Mouse (Mus musculus) MN1 (cell line): ENCODE measurements around the gene Slc9a5.
A peak's percentile ranks its signal among the peaks of the same experiment; 100 is the strongest.

Experiments
- DNase-seq: peaks from one replicate; pipeline ENCODE4 v3.0.0-alpha.2; 2016; ENCODE audit warnings: low spot score

Gene Slc9a5

GRCm38 (mm10) chr8:105354549-105354948 lies 5.9 kb downstream of the Slc9a5 start:
- no peak for DNase-seq

DNA sequence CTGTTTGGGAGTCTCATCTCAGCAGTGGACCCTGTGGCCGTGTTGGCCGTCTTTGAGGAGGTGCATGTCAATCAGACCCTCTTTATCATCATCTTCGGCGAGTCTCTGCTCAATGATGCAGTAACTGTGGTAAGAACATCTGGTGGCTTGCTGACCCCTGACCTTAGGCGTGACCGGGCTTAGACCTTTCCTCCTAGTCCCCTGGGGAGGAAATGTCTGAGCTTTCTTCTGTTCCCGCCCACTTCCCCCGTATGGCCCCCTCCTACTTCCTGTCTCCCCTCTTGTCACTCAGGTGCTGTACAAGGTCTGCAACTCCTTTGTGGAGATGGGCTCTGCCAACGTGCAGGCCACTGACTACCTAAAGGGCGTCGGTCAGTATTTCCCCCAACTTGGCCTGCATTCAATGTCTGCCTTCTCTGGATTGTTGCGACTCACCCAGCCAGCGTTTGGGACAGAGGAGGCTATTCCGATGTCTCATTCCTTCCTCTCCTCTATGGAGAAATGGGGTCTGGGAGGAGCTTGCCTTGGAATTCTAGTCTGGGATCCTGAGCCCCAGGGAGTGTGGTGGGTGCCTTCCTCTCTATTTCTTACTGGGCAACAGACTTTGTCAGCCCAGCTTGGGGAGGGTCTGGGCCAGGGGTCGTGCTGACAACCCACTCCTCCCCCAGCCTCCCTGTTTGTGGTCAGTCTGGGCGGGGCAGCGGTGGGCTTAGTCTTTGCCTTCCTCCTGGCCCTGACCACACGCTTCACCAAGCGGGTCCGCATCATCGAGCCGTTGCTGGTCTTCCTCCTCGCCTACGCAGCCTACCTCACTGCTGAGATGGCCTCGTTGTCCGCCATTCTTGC lies 6.8 kb downstream of the Slc9a5 start:
- no peak for DNase-seq

- DNase-seq, result no peak
Observed at GRCm38 (mm10) chr8:105356681-105357080, 8.0 kb downstream of the Slc9a5 start.

GRCm38 (mm10) chr8:105359208-105359607 lies 10.6 kb downstream of the Slc9a5 start:
- no peak for DNase-seq

- DNase-seq, result peak; percentile 88
Observed at GRCm38 (mm10) chr8:105359646-105360045, 11.0 kb downstream of the Slc9a5 start.

GRCm38 (mm10) chr8:105361751-105362702 lies 13.4 kb downstream of the Slc9a5 start:
- DNase-seq, result no peak

DNA sequence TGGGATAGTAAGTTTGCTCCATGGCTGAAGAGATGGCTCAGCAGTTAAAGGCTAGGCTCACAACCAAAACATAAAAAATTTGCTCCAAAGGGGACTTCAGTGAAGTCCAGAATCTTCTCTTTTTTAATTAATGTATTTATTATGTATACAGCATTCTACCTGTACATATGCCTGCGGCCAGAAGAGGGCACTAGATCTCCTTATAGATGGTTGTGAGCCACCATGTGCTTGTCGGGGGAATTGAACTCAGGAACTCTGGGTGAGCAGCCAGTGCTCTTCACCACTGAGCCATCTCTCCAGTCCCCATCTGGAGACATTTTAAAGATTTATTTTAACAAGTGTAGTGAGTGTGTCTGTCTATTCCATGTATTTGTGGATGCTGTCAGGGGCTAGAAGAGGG lies 18.5 kb downstream of the Slc9a5 start:
- peak; percentile 51 for DNase-seq

GRCm38 (mm10) chr8:105372473-105372872 lies 23.8 kb downstream of the Slc9a5 start:
- DNase-seq, result no peak

DNA sequence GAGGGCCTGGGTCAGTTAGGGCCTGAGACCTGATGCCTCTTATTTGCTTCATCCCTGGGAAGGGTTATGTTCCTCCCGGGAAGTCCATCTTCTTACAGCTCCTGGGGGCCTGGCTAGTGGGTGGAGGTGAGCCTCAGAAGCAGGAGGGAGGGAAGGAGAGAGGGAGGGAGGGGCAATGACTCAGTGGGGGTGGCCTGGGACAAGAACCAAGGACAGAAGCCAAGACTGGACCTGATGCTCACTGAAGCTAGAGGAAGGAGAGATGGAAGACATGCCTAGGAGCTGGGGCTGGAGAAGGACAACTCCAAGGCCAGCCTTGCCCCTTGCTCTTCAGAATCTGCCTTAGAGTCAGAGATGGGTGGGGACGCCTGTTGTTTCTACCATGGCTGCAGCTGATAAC lies 24.4 kb downstream of the Slc9a5 start, which contains the start of gene Plekhg4:
TSS of gene Plekhg4 (plus strand) at position 243 of the 400 bp plus-strand sequence.
- no peak for DNase-seq

- no peak for DNase-seq
Observed at GRCm38 (mm10) chr8:105374513-105374966, 25.9 kb downstream of the Slc9a5 start.

- peak; percentile 72 for DNase-seq
Observed at GRCm38 (mm10) chr8:105378673-105379072, 30.0 kb downstream of the Slc9a5 start.

- no peak for DNase-seq
Observed at GRCm38 (mm10) chr8:105380308-105380707, 31.7 kb downstream of the Slc9a5 start.

GRCm38 (mm10) chr8:105384070-105384469 lies 35.4 kb downstream of the Slc9a5 start:
- DNase-seq, result no peak

GRCm38 (mm10) chr8:105387151-105387550 lies 38.5 kb downstream of the Slc9a5 start:
- no peak for DNase-seq

- no peak for DNase-seq
Observed at GRCm38 (mm10) chr8:105389096-105389495, 40.5 kb downstream of the Slc9a5 start.

- DNase-seq, result no peak
Observed at GRCm38 (mm10) chr8:105393089-105393787, 44.6 kb downstream of the Slc9a5 start.

DNA sequence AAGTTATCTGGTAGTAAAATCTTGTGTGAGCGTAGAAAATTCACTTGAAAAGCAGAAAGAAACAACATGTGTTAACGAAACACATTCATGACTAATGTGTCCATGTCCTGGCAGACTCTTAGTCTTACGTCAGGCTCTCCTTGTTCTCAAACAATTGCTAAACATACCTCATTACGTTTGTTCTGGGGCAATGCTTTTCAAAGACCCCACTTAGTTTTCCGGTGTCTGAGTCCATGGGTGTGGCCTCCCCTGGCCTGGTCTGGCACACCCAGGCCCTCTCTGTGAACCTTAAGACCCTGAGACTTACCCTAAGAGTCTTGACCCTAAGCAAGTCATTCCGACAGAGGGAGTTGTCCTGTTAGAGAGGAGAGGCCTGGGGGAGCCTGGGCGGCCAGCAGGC lies 45.3 kb downstream of the Slc9a5 start:
- DNase-seq, result no peak

DNA sequence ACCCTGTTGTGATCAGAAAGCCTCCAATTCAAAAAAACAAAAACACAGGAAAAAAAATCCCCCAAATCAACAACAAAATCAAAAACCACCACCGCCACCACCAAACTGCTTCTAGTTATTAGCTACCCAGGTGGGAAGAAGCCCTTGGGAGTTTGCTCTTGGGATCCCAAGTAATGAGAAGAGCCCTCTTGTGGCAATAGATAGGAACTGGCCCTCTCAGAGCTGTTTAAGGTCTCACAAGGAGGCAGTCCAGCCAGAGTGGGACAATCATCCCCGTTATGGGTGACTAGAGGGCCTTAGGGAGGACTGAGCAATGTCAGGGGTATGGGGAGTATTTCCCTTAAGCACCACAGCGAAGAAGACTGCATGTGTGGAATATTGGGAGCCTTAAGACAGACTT lies 49.1 kb downstream of the Slc9a5 start:
- peak; percentile 59 for DNase-seq

GRCm38 (mm10) chr8:105400016-105400415 lies 51.4 kb downstream of the Slc9a5 start:
- no peak for DNase-seq

- DNase-seq, result no peak
Observed at GRCm38 (mm10) chr8:105403467-105403866, 54.8 kb downstream of the Slc9a5 start.

DNA sequence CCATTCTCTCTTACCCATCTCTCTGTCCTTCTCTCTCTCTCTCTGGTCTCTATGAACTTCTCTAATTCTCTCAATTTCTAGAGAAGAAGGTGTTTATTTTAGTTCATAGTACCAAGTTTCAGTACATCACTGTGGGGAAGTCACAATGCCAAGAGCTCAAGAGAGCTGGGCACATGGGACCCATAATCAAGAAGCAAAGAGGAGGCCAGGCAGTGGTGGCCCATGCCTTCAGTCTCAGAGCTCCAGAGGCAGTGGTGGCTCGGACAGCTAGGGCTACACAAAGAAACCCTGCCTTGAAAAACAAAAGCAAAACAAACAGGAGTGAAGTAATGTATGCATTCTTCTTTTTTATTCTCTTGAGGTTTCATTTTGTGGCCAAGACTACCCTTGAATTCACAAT lies 55.9 kb downstream of the Slc9a5 start:
- no peak for DNase-seq

DNA sequence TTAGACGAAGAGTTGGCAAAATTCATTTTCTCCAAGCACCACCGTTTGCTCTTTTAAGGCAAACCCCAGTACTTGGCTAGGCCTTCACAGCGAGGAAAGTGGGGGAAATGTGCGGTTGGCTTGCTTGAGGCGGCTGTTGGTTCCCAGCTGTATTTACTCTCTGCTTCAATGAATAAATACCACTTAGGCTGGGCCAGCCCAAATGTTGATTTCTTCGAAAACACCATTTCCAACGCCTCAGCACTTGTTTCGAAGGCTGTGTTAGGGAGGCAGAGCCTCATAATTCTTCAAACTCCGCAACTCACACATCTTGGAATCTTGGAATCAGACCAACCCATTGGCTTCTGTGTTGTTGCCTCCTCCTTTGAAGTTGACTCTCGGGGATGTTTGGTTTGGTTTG lies 57.8 kb downstream of the Slc9a5 start:
- DNase-seq, result no peak
